Mouse (Mus musculus) small intestine, adult 2 months (tissue): Measurements from ENCODE around the gene S100a3.

Experiments
- CTCF ChIP-seq: fragments of 200-500 bp; IDR thresholded peaks from 2 replicates; pipeline ENCODE4 v1.5.1; 2012; ENCODE audit warnings: low read depth, mild to moderate bottlenecking, control low read depth, inconsistent platforms, low read length, moderate library complexity, mixed read lengths; ENCODE audit not compliant: insufficient replicate concordance, insufficient read length; ENCODE audit errors: extremely low read depth
- POLR2A ChIP-seq: fragments of 200-500 bp; IDR thresholded peaks from 2 replicates; pipeline ENCODE4 v1.6.1; 2012; ENCODE audit warnings: low read depth, mild to moderate bottlenecking, control low read depth, inconsistent platforms, low read length, moderate library complexity

DNA sequence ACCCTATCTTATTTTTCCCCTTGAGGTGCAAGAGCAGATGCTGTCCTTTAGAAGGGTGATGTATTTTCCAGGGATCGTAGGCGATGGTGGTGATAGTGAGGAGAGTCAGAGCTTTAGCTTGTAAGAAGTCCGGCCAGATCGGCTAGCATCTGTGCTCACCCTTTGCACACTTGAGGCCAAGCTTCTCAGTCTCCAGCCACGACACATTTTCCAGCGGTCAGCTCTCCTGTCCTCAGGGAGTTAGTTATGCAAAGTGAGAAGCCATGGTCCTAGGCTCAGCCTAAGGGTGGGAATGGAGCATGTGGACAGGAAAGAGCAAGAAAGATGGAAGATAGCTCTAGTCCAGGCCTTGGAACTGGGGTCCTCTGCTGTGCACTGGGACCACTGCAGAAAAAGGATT lies 36.4 kb downstream of the S100a3 start:
- TF ChIP-seq CTCF, result no peak
- no peak for TF ChIP-seq POLR2A
